Mouse (Mus musculus) forelimb bud, embryonic 11.5 days (tissue): ENCODE results near the gene Kcnma1.
A peak's percentile ranks its signal among the peaks of the same experiment; 100 is the strongest.

Source experiments
- DNase-seq: peaks from one replicate; pipeline ENCODE4 v3.0.0-alpha.2; 2012; ENCODE audit warnings: low read depth, low spot score

The Kcnma1 gene

GRCm38 (mm10) chr14:24014391-24014790 lies at the start of gene Kcnma1:
Gene Kcnma1 (minus strand): TSS chr14:24014491.
- DNase-seq, result no peak

DNA sequence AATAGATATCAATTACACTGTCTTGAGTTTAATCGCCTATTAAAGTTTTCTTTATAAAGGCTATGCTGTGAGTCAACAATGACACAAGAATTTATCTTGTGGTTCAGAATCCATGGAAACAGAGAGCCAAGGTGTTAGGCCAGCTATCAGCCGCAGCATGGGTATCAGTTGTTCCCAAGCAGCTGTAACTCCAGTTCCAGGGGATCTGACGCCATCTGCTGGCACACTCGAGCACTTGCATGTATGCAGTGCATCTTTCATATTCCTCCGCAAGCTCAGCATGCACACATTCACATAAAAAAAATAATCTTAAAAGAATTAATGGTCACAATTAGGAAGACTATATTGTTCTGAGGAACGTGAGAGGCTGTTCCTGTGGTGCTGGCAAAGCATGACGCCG lies 45.5 kb upstream of the Kcnma1 start:
- DNase-seq, result peak; percentile 45

- DNase-seq, result no peak
Measured at GRCm38 (mm10) chr14:24059287-24059686, 45.0 kb upstream of the Kcnma1 start.

GRCm38 (mm10) chr14:24051821-24052220 lies 37.5 kb upstream of the Kcnma1 start:
- no peak for DNase-seq

DNA sequence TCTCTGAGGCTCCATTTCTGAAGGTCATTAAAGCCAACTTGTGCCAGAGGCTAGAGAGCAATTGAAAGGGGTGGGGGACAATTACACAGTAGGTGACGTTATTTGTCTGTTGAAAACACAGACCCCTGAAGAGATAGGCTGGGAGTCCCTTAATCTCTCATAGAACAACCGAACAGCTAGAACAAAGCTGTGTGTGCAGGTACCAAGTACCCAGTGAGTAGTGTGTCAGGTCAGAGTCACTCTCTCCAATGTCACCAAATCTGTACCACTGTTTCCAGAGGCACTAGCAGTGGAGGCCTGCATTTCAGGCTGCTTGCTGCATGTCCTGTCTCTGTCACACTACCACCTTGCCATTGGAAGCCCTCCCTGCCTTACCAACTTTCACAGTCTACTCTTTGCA lies 22.3 kb upstream of the Kcnma1 start:
- DNase-seq, result no peak

GRCm38 (mm10) chr14:24036208-24036535 lies 21.9 kb upstream of the Kcnma1 start:
- no peak for DNase-seq

- DNase-seq, result no peak
Measured at GRCm38 (mm10) chr14:24035486-24036207, 21.4 kb upstream of the Kcnma1 start.

DNA sequence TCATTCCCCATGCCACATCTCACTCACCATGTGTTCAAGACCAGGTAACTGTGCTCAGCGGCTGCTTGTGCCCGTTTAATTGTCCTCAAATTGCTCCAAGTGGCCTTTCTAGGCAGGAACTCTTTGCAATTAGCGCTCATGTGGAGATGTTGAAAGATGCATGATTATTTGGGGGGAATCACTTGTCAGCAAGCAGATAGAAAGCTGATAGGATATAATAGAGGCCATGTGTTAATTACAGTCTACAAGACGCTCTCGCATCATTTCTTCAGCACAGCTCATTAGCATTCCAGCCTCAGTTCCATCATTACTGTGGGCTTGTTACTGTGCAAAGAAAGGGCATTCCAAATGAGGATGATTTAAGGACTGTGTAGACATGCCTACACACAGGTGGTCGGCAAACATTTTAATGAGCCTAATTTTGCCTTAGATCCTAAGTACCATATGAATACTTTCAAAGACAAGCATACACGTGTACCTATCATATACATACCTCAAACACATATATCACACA lies 18.6 kb upstream of the Kcnma1 start:
- DNase-seq, result no peak

- no peak for DNase-seq
Measured at GRCm38 (mm10) chr14:24032201-24032600, 17.9 kb upstream of the Kcnma1 start.

DNA sequence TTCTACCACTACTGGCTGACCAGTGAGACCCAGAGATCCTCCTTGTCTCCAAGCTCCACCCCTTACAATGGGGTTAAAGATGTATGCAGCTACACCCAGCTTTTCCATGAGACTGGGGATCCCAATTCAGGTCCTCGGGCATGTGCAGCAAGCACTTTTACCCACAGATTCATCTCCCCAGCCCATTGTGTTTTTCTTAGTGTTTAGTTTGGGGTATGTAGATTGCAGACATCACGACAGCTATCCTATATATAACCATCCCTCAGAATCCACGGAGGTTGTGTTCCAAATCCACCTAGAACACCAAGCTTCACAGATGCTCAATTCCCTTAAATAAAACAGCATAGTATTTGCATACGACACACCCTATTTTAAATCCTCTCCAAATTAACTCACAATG lies 6.4 kb upstream of the Kcnma1 start:
- no peak for DNase-seq

DNA sequence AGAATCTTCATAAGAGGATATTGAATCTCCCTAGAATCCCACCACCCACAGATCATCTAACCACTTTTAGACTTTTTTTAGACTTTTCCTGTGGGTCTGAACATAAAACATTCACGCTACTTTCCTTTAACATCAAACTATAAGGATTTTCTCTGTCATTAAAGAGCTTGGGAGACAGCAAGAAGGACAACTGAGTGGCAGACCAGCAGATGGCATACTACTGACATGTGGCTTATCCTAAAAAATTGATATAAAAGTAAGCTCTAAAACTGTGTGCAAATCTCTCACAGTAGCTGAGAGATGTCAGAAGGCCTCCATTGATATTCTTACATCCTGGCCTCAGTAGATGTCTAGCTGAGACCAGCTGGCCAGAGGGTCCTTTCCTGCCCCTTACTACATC lies 4.3 kb downstream of the Kcnma1 start:
- no peak for DNase-seq

- peak; percentile 72 for DNase-seq
Measured at GRCm38 (mm10) chr14:24008252-24008651, 6.0 kb downstream of the Kcnma1 start.

- DNase-seq, result no peak
Measured at GRCm38 (mm10) chr14:24006276-24006675, 8.0 kb downstream of the Kcnma1 start.

GRCm38 (mm10) chr14:24004471-24005271 lies 9.6 kb downstream of the Kcnma1 start:
- DNase-seq, result peak; percentile 25

DNA sequence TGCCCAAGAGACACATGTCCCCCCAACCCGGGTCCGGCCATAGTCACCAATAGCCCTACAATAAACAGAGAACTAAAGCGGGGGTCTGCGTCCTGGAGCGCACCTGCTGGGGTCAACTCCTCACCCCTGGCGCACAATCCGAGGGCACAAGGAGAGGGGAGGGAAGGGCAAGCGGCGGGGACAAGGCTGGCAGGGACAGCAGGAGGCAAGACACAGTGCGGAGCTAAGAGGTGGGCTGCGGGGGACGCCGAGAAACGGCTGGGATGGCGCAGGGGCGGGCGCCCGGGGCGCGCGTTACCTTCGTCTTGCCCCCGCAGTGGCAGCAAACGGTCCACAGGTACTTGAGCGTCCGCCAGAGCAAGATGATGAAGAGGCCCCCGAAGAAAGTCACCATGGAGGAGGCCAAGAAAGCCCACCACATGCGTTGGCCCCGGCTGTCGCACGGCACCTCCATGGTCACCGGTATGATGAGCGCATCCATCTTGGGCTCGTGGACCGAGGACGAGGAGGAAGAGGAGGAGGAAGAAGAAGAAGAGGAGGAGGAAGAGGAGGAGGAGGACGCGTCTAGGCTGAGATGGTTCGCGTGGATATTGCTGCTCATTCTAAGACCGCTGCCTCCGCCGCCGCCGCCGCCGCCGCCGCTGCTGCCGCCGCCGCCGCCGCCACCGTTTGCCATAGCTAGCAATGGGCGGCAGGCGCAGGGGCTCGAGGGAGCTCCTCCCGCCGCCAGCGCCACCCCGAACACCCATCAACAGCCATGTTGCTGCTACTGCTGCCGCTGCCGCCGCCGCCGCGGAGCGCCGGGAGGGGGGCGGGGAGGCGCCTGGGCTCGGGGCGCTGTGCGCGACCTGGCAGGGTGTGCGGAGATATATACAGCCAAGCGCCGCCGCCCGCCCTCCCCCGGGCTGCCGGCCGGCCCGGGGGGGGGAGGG lies 10.6 kb downstream of the Kcnma1 start:
- DNase-seq, result no peak

DNA sequence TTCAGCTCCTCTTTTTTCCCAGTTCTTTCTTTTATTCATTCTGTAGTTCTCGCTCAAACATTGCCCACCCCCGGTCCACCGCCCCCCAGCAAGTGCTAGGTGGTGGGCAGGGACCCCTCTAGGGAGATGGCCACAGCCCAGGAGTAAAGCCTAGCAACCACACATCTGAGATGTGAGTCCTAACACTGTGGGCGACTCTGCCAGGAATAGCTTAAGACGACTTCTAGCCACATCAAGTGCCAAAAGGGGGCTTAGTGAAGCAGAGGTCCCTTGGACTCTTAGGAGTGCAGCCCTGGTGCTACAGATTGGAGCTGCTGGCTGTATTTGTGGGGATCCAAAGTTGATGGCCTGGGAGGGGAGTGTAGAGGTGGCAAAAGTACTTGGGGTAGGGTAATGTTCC lies 11.6 kb downstream of the Kcnma1 start:
- no peak for DNase-seq

- no peak for DNase-seq
Measured at GRCm38 (mm10) chr14:23997912-23998311, 16.4 kb downstream of the Kcnma1 start.

DNA sequence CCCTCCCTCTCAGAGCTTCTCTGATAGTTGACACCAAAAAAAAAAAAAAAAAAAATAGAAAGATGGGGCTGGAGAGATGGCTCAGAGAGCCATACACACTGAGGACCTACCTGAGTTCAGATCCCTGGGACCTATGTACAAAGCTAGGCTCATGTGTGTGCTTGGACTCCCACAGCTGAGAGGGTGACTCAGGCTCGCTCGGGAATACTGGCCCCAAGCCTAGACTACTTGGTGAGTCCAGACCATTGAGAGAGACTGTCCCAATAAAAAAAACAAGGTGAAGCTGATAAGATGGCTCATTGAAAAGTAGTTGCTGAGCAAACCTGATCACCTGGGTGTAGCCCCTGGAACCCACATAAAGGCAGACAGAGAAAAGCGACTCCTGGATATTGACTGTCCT lies 18.5 kb downstream of the Kcnma1 start:
- DNase-seq, result no peak

GRCm38 (mm10) chr14:23990871-23991270 lies 23.4 kb downstream of the Kcnma1 start:
- DNase-seq, result no peak

DNA sequence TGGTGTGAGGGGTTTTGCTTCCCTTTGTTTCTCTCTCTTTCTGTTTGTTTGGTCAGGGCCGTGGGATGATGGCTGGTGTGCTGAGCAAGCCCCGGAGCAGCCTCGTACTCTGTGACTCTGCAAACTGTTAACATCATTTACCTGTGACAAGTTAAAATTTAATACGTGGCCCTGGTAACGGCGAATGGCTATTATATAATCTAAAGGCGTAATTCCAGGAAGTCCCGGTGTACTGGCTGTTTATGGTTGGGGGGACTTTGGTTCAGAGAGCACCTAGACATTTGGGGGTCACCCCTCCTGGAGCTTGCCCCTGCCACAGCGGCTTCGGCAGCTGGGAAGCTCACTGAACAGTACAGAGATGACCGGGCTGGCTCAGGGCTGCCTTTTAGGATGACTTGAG lies 24.6 kb downstream of the Kcnma1 start:
- no peak for DNase-seq

DNA sequence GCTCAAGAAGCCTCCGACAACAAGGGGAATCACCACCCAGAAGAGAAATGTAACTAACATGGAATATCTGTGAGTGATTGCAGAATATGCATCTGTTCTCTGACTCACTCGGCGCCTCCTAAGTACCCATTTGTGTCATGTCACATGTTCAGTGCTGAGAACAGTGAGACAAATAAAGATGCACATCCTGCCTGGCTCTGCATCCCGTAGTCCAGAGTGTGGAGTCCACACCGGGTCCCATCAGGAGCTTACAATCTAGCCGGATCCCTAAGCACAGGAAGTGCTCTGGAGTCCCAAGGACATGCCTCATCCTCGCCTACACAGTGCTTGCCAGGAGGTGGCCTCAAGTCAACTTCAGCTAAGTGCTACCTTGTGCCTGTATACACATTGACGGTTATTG lies 32.1 kb downstream of the Kcnma1 start:
- DNase-seq, result no peak

GRCm38 (mm10) chr14:23974685-23975084 lies 39.6 kb downstream of the Kcnma1 start:
- no peak for DNase-seq
